Mouse (Mus musculus) megakaryocyte, embryonic 14.5 days (primary cell): Measurements from ENCODE around the gene Tut1. TPM values are rescaled to one million over a fixed set of nuclear protein-coding genes. Genes with fewer than 3 reads are reported as not detected.

Experiments used
- H3K27me3 ChIP-seq: replicated peaks from 2 replicates; pipeline ENCODE3; 2012; ENCODE audit warnings: inconsistent platforms
- H3K36me3 ChIP-seq: replicated peaks from 2 replicates; pipeline ENCODE3; 2012; ENCODE audit warnings: low read length, inconsistent platforms, mixed read lengths
- H3K4me1 ChIP-seq: 2 replicates; pipeline ENCODE4 v1.6.1; 2012; ENCODE audit warnings: inconsistent platforms
- H3K4me3 ChIP-seq: replicated peaks from 2 replicates; pipeline ENCODE3; 2012; ENCODE audit warnings: moderate library complexity, mild to moderate bottlenecking, inconsistent platforms
- H3K9me3 ChIP-seq: 2 replicates; pipeline ENCODE4 v1.6.1; 2012; ENCODE audit warnings: inconsistent platforms
- FLI1 ChIP-seq: IDR thresholded peaks from 2 replicates; pipeline ENCODE4 v1.6.1; 2012; ENCODE audit warnings: low read length, inconsistent platforms, mixed read lengths
- GATA1 ChIP-seq: IDR thresholded peaks from 3 replicates; pipeline ENCODE4 v1.6.1; 2012; ENCODE audit warnings: mixed read lengths, low read length, inconsistent platforms, borderline replicate concordance
- polyA plus RNA-seq: library from polyadenylated mRNA; stranded (reverse); fragments of >175 nt; gene quantifications from 2 replicates; pipeline ENCODE4 v1.2.3, GENCODE M21; 2012; ENCODE audit warnings: low replicate concordance; ENCODE audit not compliant: insufficient read depth

Gene Tut1
- polyA plus RNA-seq, 1 experiment: 25.5 TPM

GRCm38 (mm10) chr19:8981450-8982168 is 28.0 kb downstream of the Tut1 start:
- Histone ChIP-seq H3K27me3 (peaks cover 11% of the 10 kb centered on the region), H3K4me3 (no peak overlapping the region), H3K36me3 (peaks cover 45% of the 10 kb centered on the region), H3K9me3 (no peaks in the 10 kb centered on the region), H3K4me1 (peaks cover 73% of the 10 kb centered on the region)
- TF ChIP-seq FLI1: no peak
- TF ChIP-seq GATA1: no peak

GRCm38 (mm10) chr19:8982303-8983149 is 28.9 kb downstream of the Tut1 start:
- Histone ChIP-seq H3K36me3 (peaks cover 35% of the 10 kb centered on the region), H3K27me3 (peaks cover 17% of the 10 kb centered on the region), H3K4me1 (peaks cover 69% of the 10 kb centered on the region), H3K4me3 (peak overlapping the region; percentile 74), H3K9me3 (no peaks in the 10 kb centered on the region)
- no peak for TF ChIP-seq GATA1
- no peak for TF ChIP-seq FLI1

GRCm38 (mm10) chr19:8983150-8983650 is 29.6 kb downstream of the Tut1 start:
- Histone ChIP-seq H3K4me1 (peaks cover 74% of the 10 kb centered on the region), H3K4me3 (peak overlapping the region; percentile 74), H3K36me3 (peaks cover 29% of the 10 kb centered on the region), H3K9me3 (no peaks in the 10 kb centered on the region), H3K27me3 (peaks cover 24% of the 10 kb centered on the region)
- no peak for TF ChIP-seq FLI1
- TF ChIP-seq GATA1: no peak

GRCm38 (mm10) chr19:8984255-8984868 is 30.7 kb downstream of the Tut1 start:
- Histone ChIP-seq H3K9me3 (no peaks in the 10 kb centered on the region), H3K36me3 (peaks cover 17% of the 10 kb centered on the region), H3K27me3 (peaks cover 36% of the 10 kb centered on the region), H3K4me3 (no peak overlapping the region), H3K4me1 (peaks cover 74% of the 10 kb centered on the region)
- TF ChIP-seq FLI1 (no peak), GATA1 (no peak)

DNA sequence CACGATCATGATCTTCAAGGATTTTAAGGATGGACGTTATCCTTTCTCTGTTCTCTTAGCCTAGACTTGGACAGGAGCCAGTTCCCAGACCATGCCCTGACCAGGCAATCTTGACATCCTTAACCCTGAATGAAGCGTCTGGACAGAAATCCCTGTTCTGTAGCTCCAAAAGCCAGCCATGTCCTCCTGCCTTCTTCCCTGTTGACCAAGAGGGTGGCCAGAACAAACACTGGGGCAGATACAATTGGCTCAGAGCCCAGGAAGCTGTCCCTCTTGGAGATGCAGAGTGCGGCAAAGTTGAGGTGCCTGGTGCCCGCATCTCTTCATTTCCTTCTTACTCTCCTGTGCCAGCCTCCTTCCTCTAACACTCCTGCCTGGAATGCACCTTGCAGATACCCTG is 32.2 kb downstream of the Tut1 start:
- Histone ChIP-seq H3K4me3 (no peak overlapping the region), H3K27me3 (peaks cover 50% of the 10 kb centered on the region), H3K36me3 (peaks cover 2% of the 10 kb centered on the region), H3K9me3 (no peaks in the 10 kb centered on the region), H3K4me1 (peaks cover 75% of the 10 kb centered on the region)
- TF ChIP-seq GATA1 (no peak), FLI1 (no peak)

- Histone ChIP-seq H3K9me3 (no peaks in the 10 kb centered on the region), H3K4me1 (peaks cover 61% of the 10 kb centered on the region), H3K4me3 (no peak overlapping the region), H3K36me3 (no peaks in the 10 kb centered on the region), H3K27me3 (peaks cover 59% of the 10 kb centered on the region)
- TF ChIP-seq GATA1: no peak
- TF ChIP-seq FLI1: no peak
Observed at GRCm38 (mm10) chr19:8987816-8988215, 34.2 kb downstream of the Tut1 start.

DNA sequence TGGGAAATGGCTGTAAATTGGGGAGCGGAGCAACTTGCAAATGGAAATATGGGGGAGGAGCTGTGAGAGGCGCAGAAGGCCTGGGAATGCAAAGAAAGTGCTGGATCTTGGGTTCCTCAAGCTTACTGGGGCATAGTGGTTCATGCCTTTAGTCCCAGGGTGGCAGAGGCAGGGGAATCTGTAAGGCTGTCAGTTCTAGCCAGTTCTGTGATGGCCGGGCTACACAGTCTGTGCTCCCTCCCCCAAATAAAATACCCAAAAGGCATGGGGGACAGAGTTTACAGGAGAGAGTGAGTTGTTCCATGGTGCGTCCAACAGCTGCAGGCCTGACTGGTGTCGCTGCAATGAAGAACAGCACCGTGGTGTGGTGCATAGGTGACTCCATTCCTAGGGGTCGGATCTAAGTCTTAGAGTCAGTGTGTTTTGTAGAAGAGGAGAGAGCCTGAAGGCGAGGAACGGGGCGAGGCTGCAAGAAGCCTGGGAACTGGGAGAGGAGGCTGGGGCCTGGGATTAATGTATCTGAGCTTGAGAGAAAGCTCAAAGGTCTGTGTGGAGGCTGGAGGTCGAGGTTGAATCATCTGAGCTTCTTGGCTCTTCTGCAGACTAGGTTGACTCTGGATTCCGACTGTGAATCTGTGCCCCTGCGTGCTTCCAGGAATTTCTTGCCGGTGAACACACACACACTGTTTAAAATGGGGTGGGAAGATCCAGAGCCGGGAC is 34.9 kb downstream of the Tut1 start:
- H3K4me3 ChIP-seq: peak overlapping the region; percentile 93
- H3K4me1 ChIP-seq: peaks cover 61% of the 10 kb centered on the region
- H3K9me3 ChIP-seq: no peaks in the 10 kb centered on the region
- H3K27me3 ChIP-seq: peaks cover 59% of the 10 kb centered on the region
- TF ChIP-seq GATA1: no peak
- no peaks in the 10 kb centered on the region for H3K36me3 ChIP-seq

GRCm38 (mm10) chr19:8989066-8989566 is 35.5 kb downstream of the Tut1 start, which contains the start of gene Ahnak:
Gene Ahnak (plus strand): TSS chr19:8989284.
- Histone ChIP-seq H3K36me3 (no peaks in the 10 kb centered on the region), H3K9me3 (no peaks in the 10 kb centered on the region), H3K27me3 (peaks cover 59% of the 10 kb centered on the region), H3K4me1 (peaks cover 55% of the 10 kb centered on the region), H3K4me3 (peak within 1 kb of the TSS; percentile 93)
- TF ChIP-seq FLI1: no peak
- TF ChIP-seq GATA1: no peak
